Mouse (Mus musculus): ENCODE data around the gene Tgfbrap1.

The Tgfbrap1 gene

DNA sequence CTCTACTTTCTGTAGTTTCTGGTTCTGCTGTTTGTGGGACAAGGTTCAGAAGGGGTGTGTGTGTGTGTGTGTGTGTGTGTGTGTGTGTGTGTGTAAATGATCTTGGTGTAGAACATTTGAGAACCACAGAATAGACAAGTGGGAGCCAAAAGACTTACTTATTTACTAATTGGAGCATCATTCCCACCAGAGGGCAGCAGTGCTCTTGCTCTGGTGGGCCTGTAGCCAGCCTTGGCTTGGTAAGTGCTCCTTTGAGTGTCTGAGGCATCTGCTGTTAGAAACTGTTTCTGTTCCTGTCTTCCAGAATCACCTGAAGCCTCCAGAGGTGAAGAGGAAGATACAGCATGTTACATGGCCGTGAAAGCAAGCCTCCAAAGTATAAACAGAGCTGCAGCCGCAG is 14.4 kb upstream of the Tgfbrap1 start:
- DNase-seq (ENCODE audit: low read depth in 2 of 2, low spot score in 2 of 2) = peak in 1 of 2 experiments; percentile 19

DNA sequence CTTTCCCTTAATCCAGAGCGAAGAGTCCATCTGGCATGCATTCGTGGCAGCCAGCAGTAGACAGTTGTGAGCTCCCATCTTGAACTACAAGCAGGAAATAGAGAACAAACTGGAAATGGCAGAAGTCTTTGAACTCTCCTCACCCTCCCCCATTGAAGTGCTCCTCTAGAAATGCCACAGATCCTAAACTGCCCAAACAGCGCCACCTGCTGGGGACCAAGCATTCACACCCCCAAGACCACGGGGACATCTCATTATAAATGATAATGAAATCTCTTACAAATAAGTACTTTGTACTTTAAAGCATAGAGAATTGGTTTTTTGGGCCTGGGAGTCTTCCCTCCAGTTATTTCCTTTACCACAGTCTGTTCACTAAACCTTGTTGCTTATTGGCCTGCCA is 12.1 kb upstream of the Tgfbrap1 start:
- peak; percentile 66 to 72 for DNase-seq (ENCODE audit: low read depth in 2 of 2, low spot score in 2 of 2)

DNA sequence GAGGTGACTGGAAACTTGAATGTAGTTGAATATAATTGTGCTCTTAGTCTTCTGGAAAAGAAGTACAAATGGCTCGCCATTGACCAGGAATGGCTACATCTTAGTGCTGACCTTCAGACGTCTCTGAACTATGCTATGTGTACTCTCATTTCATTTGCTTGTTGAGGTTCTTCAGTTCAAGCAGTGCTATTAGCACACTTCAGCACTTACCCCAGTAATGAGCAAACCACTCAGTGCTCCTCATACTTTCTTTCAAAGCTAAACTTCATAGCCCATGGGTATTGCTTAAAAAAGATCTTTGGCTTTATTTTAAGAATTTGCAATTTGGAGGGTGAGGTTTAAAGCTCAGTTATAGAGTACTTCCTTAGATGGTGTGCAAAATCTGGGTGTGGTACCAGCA is 10.3 kb upstream of the Tgfbrap1 start:
- no peak for DNase-seq (ENCODE audit: low read depth in 2 of 2, low spot score in 2 of 2)

DNA sequence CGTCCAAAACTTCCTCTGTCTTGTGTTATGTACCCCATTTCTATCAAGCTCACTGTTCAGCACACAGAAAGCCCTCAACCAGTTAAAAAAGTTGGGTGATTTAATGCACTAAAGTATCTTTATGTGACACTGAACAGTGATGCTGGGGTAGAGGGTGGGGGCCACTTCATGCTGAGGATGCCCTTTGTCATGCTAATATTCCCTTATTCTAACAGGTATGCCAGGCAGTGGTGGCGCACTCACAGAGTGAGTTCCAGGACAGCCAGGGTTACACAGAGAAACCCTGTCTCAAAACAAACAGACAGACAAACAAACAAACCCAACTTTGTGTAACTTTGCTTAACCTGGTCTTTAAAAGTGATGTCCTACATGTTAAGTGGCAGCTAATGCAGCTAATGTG is 4.2 kb downstream of the Tgfbrap1 start:
- DNase-seq (ENCODE audit: low read depth in 2 of 2, low spot score in 2 of 2) = no peak

DNA sequence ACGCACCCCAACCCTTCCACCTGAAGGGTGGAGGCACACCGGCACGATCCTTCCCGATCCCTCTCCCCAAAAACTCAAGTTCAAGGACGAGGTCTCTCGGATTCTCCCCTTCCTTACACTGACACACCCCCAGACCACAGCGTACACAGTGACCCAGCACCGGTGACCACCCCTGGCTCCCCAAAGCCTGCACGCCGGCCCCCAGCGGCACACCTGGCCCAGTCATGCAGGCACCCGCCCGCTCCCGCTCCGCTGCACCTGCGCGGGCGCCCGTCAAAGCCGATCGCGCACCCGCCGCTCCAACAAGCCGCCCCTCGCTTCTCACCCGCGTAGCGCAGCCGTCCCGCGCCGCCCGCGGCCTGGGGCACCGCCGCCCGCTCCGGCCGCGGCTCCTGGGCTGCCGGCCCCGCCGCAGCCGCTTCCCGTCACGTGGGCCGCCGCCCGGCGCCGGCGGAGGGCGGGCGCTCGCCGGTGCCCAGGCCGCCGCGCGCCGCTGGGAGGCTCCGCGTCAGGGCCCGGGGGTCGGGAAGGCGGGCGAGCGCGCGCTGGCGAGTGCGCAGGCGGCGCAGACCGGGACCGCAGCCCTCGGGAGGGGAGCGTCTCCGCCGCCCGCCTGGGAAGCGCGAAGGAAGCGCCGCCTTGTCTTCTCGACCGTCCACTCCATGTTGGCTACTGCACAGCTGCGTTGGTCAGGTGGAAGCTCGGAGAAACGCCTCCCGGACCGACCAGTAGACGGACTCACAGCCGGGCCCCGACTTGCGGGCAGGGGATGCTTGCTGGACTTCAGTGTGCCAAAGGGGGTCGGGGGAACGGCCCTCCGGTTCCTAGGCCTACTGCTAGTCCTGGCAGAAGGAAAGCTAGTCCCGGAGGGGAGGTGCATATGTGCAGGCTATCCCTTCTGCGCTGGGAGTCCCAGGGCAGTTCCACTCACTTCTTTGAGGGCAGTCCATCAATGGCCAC is 6.1 kb downstream of the Tgfbrap1 start:
- DNase-seq (ENCODE audit: low read depth in 2 of 2, low spot score in 2 of 2) = peak; percentile 28 to 32

DNA sequence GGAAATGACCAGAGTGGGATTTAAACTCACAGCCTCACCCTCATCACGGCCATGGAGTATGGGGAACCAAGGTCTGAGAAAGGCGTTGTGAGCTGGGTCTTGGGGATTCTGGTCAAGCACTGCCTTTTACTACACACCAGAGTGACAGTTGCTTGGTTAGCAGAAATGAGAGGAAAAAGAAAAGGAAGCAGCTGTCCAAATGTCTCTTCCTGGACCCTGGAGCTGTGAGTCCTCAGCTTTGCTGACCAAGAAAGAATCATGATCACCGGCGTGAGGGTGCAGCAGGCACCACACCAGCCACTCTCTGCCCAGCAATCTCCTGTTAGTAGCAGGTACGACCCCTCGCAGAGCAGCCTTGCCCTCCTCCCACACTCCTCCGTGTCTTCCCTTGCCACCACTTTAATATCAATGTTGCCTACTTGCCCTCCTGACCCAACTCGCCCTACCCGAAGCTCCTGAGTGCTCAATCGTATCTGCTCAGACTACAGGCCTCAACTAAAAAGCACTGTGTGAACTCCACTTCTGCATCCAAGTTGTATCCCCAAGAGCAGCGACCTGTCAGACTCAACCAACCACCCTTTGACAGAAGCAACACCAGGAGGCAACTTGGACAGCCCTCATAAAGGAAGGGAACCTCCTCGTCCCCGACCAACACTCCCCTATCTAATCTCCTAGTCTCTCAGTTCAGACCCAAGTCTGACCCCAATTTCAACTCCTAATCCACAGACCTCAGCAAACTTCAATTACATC is 7.0 kb downstream of the Tgfbrap1 start:
- DNase-seq (ENCODE audit: low read depth in 2 of 2, low spot score in 2 of 2) = peak in 1 of 2 experiments; percentile 1

DNA sequence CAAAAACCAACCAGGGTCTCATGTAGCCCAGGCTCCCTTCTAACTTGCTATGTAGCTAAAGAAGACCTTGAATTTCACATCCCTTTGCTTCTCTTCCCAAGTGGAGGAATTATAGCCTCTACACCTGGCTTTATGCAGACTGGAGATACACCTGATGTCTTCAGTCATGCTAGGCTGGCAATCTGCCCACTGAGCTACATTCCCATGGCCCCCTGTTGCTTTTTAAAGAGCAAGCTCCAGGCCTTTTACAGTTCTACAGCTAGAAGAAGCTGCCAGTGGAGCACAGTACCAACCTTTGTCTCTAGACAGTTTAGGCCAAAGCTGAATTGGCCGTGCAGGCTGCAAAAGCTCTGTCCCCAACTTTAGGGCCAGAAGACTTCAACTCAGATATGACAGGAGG is 8.0 kb downstream of the Tgfbrap1 start:
- no peak for DNase-seq (ENCODE audit: low read depth in 2 of 2, low spot score in 2 of 2)

DNA sequence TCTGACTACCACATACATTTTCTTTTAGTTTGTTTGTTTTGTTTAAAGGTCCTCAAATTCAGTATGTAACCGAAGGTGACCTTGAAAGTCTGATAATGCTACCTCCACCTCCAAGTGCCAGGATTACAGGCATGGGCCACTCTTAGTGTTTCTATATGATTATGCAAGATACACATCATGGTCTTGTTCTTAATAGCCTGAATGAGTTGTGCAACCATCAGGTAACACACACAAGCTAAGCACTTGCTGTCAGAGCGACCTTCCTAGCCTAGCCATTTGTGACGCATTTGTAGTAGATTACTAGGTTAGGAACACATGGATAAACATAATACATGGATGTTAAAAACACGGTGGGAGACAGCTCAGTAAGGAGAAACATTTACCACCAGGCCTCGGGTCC is 15.5 kb downstream of the Tgfbrap1 start:
- no peak for DNase-seq (ENCODE audit: low read depth in 2 of 2, low spot score in 2 of 2)

DNA sequence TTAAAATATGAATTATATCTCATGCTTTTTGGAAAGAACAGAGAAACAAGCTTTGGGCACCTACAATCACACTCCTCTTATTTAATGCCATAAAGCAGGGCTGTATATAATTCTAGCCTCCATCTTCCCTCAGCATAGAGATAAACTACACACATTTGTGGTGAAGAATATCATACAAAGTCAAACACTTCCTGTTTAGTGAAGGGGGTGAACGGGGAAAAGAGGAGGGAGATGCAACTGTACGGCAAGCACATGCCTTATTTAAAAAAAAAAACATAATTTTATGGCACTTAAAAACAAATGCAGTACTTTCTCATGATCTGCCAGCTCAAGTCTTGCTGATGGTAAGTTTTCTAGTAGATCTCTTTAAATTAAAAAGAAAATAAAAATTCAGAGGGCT is 20.3 kb downstream of the Tgfbrap1 start:
- no peak for DNase-seq (ENCODE audit: low read depth in 2 of 2, low spot score in 2 of 2)

DNA sequence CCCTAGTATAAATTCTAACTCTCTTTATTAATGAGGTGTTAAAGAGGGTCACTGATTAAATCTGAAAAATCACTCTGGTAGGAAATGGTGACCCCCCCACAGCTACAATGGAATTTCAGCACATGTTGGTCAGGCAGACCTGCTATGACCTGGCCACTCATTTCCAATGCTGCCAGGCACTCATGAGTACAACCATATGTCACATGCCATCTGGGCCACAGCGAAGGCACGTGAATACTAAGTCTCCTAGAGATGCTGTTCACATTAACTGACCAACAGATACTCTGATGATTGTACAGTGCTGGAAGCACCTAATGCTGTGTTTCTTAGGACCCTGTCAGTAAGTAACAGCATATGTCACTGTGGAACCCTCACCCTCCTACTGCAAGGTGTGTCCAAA is 23.6 kb downstream of the Tgfbrap1 start:
- no peak for DNase-seq (ENCODE audit: low read depth in 2 of 2, low spot score in 2 of 2)

DNA sequence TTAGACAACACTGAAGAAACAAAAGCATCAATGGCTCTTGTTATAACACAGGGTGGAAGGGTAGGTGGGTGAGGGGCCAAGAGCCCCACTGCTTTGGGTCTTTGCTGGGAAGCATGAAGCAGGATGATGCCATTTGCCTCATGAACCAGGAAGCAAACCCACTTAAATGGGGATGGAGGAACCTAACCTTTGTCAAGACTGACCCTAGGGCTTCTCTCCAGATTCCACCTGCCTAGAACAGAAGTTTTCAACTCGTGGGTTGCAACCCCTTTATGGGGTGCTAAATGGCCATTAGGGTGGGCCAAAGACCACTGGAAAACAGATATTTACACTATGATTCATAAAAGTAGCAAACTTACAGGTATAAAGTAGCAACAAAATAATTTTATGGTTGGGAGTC is 25.9 kb downstream of the Tgfbrap1 start:
- no peak for DNase-seq (ENCODE audit: low read depth in 2 of 2, low spot score in 2 of 2)

DNA sequence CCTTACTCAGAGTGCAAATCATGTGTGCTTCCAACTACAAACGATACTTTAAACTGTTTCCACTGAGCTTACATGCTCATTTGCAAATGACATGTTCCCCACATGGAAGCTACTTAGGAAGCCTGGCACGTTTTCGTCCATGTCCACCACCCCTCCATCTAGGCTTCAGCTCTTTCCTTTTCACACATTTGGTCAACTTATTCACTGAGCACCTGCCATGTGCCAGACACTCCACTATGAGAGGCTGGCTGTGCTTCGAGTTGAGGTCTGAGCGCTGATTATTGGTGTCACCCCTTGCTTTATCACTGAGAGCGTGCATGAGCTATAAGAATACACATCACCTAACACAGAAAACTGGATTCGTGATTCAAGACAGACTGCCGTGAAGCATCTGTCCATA is 26.4 kb downstream of the Tgfbrap1 start:
- DNase-seq (ENCODE audit: low read depth in 2 of 2, low spot score in 2 of 2) = no peak

DNA sequence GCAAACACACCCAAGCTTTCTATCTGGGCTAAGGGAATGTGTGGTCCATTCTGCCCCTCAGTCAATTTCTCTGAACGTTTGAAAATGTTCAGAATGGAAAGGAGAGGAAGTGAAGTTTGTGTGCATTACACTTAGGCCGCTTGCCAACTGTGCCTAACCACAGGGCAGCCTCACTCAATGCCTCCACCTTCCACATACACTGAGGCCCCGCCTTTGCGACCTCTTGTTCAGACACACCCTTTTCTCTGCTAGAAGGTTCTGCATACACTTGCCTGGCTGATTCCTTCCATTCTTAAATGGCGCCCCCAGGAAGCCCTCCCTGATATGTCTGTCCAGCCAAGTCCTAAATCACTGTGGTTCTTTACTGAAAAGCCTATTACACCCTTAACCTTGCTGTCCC is 27.7 kb downstream of the Tgfbrap1 start:
- DNase-seq (ENCODE audit: low read depth in 2 of 2, low spot score in 2 of 2) = no peak

DNA sequence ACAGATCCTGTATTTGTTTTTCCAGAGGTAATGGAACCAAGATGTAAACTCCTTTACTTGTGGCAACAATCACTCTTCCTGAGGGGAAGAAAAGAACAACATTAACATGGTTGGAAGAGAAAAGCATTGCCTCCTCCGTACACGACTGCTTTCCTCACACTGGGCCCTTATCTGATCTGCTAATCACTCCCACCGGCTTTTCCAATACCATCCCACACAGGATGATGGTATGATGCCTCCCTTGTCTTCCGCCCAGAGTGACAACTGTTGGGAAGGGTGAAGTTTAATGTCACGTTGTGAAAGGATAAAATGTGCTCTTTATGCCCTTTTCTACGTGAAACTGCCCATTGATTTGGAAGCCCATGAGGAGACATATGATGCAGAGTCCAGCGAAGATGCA is 30.9 kb downstream of the Tgfbrap1 start:
- DNase-seq (ENCODE audit: low read depth in 2 of 2, low spot score in 2 of 2) = no peak

DNA sequence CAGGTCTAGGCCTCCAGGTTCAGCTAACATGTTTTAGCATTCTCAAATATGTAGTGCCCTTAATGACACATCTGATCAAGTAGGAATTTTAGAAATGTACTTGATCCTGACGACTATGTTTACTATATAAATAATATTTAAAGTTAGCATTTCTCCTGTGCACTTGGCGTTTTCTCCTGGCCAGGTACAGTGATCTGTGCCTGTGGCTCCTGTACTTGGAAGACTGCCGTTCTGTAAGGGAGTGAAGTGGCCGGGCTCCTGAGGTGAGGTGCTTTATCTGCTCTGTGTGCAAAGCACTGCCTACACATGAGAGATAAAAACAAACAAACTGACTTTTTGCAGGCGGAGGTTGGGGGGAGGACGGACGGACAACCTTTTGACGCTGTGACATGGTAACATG is 31.9 kb downstream of the Tgfbrap1 start:
- DNase-seq (ENCODE audit: low read depth in 2 of 2, low spot score in 2 of 2) = no peak

DNA sequence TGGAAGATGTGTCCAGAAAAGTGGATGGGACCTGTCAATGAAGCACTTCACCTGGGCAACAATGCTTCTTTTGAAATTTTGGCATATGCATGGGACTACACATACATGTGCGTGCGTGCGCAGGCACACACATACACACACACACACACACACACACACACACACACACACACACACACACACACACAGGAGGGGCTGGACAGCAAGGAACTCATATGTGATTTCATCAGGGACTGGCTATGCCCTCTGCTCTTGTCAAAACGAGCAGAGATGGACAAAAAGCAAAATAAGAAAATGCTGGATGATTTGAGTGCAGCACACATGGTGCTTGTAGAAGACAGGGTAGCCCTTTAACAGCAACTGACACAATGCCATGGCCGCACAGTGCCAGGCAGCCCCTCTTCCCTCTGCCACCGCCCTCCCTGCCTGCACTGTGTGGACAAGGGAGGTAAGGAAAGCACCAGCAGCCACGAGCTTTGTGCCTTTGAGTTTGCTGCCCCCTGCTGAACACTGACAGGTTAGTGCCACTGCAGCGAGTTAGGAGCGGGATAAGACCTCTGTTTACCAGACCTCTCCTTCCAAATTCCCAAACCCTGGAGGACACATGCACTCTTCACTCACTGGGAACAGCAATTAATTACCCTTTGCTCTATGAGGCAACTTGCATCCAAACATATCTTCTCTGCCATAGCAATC is 32.7 kb downstream of the Tgfbrap1 start:
- no peak for DNase-seq (ENCODE audit: low read depth in 2 of 2, low spot score in 2 of 2)

DNA sequence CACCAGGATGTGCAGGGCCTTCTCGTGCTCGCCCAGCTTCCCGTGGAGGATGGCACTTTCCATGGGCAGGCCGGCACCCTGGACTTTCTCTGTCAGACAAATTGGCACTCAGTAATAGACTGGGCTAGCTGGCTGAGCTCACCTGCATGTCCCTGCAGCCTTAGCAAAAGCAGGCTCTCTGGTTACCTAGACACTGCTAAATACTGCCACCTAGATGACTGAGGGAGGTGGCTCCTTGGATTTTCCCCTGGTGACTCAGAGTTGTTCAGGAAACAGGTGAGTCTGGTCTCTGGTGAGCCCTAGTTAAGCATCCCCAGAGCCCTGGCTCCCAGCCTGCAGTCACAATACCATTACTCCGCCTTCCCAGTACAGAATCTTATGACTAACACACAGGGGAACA is 46.5 kb downstream of the Tgfbrap1 start:
- DNase-seq (ENCODE audit: low read depth in 2 of 2, low spot score in 2 of 2) = no peak

DNA sequence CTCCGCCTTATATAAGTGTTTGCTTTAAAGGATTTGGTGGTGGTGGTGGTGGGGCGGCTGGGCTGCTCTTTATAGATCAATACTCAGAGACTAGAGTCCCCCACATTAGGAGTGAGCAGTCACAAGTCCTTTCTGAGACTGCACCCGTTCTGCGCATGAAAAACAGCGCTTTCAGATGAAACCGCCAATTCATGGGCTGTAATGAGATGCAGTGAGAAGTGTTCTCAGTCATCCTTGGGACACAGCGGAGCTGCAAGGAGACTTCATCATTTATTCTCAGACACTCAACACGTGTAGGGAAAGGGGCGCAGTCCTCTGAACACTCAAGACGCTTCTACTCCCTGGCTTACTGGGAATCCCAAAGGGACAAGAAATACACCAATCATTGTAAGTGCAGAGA is 50.6 kb downstream of the Tgfbrap1 start:
- DNase-seq (ENCODE audit: low read depth in 2 of 2, low spot score in 2 of 2) = no peak

DNA sequence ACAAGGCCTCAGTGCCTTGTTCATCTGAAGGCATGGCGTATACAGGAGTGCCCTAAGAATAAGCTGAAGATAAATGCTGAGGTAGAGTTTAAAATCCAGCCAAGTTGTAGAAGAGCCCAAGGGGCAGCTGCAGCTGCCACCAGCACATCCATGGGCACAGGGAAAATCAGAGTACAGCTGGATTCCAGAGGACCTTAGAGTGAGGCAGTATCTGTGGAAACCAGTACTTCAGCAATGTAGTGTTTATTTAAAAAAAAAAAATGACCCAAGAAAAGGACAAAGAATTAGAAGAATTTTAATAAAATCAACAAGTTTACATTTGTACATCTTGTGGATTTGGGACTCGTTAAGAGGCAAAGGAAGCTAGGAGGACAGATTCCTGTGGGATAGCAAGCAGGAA is 51.4 kb downstream of the Tgfbrap1 start:
- DNase-seq (ENCODE audit: low read depth in 2 of 2, low spot score in 2 of 2) = no peak

DNA sequence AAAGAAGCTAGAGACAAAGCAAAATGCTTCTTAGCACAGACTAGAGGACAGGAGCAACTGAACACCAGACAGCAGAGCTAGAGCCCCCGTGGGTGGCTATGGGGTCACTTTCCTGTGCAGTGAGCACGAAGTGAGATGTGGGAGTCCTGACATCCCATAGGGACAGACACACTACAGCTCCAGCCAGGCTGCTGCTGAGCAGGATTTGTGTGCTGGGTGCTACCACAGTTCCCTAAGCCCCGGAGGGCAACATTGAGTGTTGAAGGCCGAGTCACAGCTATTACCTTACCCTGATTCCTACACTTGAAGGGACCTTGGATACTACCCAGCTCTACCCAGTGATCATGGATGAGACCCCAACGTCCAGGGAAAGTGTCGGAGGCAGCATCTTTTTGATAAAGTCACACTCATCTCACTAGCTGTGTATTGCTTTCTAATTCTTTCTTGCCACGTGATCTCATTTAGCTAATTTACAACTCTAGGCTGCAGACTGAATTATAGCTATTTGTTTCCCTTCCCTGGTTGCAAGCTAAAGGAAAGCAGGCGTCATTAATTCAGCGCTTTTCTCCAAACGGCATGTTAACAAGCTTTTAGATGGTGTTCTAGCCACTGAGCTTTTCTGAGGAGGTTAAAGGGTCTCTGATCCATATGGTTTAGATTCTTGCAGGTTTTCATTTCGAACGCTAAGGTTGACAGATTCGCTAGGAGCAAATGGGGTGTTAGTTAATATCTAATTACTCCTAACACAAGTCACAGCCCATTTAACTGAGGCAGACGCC is 53.0 kb downstream of the Tgfbrap1 start:
- DNase-seq (ENCODE audit: low read depth in 2 of 2, low spot score in 2 of 2) = no peak

DNA sequence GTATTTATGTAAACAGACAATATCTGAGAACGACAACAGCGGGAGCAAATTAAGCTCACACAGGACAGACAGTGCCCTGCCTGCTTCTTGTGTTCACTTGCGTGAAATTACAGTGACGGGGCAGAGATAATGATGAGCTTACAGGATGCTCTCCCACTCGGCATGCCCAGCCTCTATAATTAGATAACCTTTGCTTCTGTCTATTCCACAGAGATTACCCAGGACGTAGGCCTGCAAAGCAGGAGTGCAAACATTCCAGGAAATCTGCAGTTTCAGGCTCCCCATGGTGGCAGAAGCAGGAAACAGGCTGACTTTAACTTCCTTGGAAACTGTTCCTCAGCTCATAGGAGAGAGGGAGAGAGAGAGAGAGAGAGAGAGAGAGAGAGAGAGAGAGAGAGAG is 56.2 kb downstream of the Tgfbrap1 start:
- DNase-seq (ENCODE audit: low read depth in 2 of 2, low spot score in 2 of 2) = no peak
